Mouse (Mus musculus) heart, embryonic 12.5 days (tissue): Measurements from ENCODE around the gene Pcbp4. TPM values are rescaled to one million over a fixed set of nuclear protein-coding genes. Genes with fewer than 3 reads are reported as not detected.

ENCODE experiments used
- ATAC-seq: fragments of 200-750 bp; cut with Nextera tagmentation; 2 replicates; pipeline ENCODE4 v1.8.0; 2017; ENCODE audit warnings: moderate TSS enrichment, moderate library complexity; ENCODE audit not compliant: insufficient number of reproducible peaks, low FRiP score
- H3K27ac ChIP-seq: fragments of 300-500 bp; sonication (generic); 2 replicates; pipeline ENCODE4 v1.5.1; 2016; ENCODE audit warnings: mild to moderate bottlenecking, moderate library complexity; ENCODE audit not compliant: poor library complexity, severe bottlenecking
- H3K27me3 ChIP-seq: fragments of 300-500 bp; sonication (generic); replicated peaks from 2 replicates; pipeline ENCODE4 v1.6.1; 2016; ENCODE audit warnings: mild to moderate bottlenecking, moderate library complexity
- H3K36me3 ChIP-seq: fragments of 300-500 bp; sonication (generic); 2 replicates; pipeline ENCODE4 v1.6.1; 2016; ENCODE audit warnings: mild to moderate bottlenecking, moderate library complexity
- H3K4me1 ChIP-seq: fragments of 300-500 bp; sonication (generic); replicated peaks from 2 replicates; pipeline ENCODE4 v1.6.1; 2016; ENCODE audit warnings: mild to moderate bottlenecking
- H3K4me2 ChIP-seq: fragments of 300-500 bp; sonication (generic); 2 replicates; pipeline ENCODE4 v1.6.1; 2016; ENCODE audit warnings: mild to moderate bottlenecking, moderate library complexity
- H3K4me3 ChIP-seq: fragments of 300-500 bp; sonication (generic); 2 replicates; pipeline ENCODE4 v1.5.1; 2016; ENCODE audit warnings: mild to moderate bottlenecking
- H3K9ac ChIP-seq: fragments of 300-500 bp; sonication (generic); 2 replicates; pipeline ENCODE4 v1.6.1; 2016; ENCODE audit warnings: mild to moderate bottlenecking, moderate library complexity
- H3K9me3 ChIP-seq: fragments of 300-500 bp; sonication (generic); replicated peaks from 2 replicates; pipeline ENCODE4 v1.6.1; 2016; ENCODE audit warnings: mild to moderate bottlenecking, moderate library complexity
- WGBS: fragments of 180-500 bp; shearing (Covaris S2); methylation state at CpG from one replicate; pipeline ENCODE4 v1.1.7; 2016; 5-methylcytosine and 5-hydroxymethylcytosine counted together
- polyA plus RNA-seq: library from polyadenylated mRNA; unstranded; fragments of >200 nt; fragmentation: Nextera tagmentation; extraction: Ambion mirVana; gene quantifications from 2 replicates; pipeline ENCODE4 v1.2.1, GENCODE M21; 2016

Gene Pcbp4
- polyA plus RNA-seq = 96.9 and 109 TPM in 2 replicates

DNA sequence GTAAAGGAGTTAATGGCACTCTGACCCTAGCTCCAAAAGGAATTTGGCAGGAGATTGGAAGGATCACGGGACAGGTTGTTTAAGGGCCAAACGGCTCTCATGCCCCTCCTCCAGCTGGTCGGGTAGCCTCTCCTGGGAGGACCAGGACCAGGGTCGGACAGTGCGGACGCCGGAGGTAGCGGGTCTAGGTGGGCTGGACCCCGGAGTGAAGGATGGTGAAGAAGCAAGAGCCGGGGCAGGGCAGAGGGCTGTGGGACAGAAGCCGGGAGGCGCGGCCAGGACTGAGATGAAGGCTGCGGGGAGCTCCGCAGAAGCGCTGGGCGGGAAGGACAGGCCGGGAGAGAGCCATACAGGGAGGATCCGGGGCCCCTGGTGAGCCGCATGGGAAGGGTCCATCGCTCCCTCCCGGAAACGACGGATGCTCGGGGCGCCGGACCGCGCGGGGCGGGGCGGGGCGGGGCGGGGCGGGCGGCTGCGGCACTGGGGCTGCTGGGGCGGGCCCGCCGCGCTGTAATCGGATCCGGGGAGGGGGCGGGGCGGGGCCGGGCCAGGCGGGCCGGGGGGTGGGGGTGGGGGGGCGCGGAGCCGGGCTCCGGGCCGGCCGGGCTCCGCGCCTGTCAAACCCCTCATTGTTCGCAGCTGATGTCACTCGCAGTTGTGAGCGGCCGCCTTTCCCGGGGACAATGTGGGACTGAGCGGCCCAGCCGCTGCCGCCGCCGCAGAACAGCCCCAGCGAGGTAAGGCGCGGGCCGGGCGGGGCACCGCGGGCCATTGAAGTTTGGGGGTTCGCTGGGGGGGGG is at the start of gene Pcbp4:
Gene Pcbp4, plus strand, starts transcription at position 21 of the 800 bp plus-strand sequence.
- H3K9ac ChIP-seq = peak within 1 kb of the TSS; percentile 88
- H3K4me1 ChIP-seq = peaks cover 83% of the 10 kb centered on the region
- H3K27me3 ChIP-seq = no peaks in the 10 kb centered on the region
- H3K9me3 ChIP-seq = no peaks in the 10 kb centered on the region
- peak; percentile 80 for ATAC-seq
- peak within 1 kb of the TSS; percentile 80 for H3K4me3 ChIP-seq
- H3K4me2 ChIP-seq = peak within 1 kb of the TSS; percentile 94
- WGBS = under 1% methylated on average over 44 of the region's 74 CpGs
- peak within 1 kb of the TSS; percentile 88 for H3K27ac ChIP-seq
- H3K36me3 ChIP-seq = peaks cover 2% of the 10 kb centered on the region; the same call in 1 of the 2 replicates

DNA sequence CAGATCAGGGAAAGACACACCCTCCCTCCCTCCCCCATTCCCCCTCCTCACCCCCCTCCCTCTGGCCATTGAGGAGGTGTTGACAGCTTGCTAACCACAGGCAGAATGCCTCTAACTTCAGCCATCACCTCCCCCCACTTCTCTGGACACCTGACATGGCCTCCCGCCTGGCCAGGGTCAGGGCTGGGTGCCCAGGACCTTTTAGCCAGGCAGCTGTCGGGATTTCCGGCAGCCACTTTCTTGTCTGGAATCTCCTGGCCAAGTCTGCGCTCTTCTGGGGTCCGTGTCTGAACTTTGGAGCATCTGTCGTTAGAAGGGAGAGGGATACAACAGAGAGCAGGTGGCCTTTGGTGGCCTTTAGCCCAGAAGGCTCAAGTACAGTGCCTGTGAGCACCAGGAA is 47.8 kb upstream of the Pcbp4 start:
- peaks cover 59% of the 10 kb centered on the region for H3K4me1 ChIP-seq
- no peaks in the 10 kb centered on the region for H3K27me3 ChIP-seq
- 0 out of 2 replicates have a peak overlapping the region, but pooled peaks have one; percentile 11 for H3K9ac ChIP-seq
- peak overlapping the region; percentile 74 for H3K27ac ChIP-seq
- no peaks in the 10 kb centered on the region for H3K36me3 ChIP-seq
- WGBS = 7% methylated on average over 6 of the region's 6 CpGs
- H3K4me2 ChIP-seq = peak overlapping the region; percentile 24; the same call in 1 of the 2 replicates
- no peak overlapping the region for H3K4me3 ChIP-seq
- 0 out of 2 replicates have a peak, but pooled peaks cover 5% of the 10 kb centered on the region for H3K9me3 ChIP-seq
- ATAC-seq = 0 out of 2 replicates have a peak, but pooled peaks have one; percentile 30

DNA sequence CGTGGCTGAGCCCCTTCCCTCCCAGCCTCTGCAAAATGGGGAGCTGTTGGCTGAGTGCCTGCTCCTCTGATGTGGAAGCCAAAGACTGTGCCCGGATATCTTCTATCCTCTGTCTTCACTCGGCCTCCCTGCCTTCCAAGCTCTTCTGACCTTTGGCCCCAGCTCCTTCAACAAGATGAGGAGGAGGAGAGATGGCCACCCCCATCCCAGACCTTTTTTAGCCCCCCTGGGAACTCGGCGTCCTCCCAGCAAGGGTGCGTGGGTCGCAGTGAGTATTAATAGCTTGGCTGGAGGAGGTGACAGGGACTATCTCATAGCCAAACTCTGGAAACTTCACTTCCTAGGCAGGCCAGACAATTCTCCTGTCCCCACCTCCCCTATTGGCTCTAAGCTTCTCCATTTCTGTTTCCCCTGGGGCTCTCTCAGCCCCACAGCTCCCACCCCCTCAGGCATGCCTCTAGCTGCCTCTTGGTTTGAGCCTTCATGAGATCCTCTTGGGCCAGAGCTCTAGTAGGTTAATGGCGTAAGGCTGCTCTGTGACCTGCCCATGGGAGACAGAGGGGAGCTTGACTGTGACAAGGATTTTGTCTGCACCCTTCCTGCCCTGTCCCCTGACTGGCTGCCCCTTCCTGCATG is 46.5 kb upstream of the Pcbp4 start:
- H3K4me1 ChIP-seq = peaks cover 72% of the 10 kb centered on the region
- H3K4me3 ChIP-seq = no peak overlapping the region
- H3K9me3 ChIP-seq = 0 out of 2 replicates have a peak, but pooled peaks cover 5% of the 10 kb centered on the region
- no peak for ATAC-seq
- H3K36me3 ChIP-seq = no peaks in the 10 kb centered on the region
- H3K9ac ChIP-seq = no peak overlapping the region
- no peak overlapping the region for H3K4me2 ChIP-seq
- H3K27ac ChIP-seq = peak overlapping the region; percentile 74
- 23% methylated on average over 8 of the region's 8 CpGs for WGBS
- H3K27me3 ChIP-seq = no peaks in the 10 kb centered on the region

DNA sequence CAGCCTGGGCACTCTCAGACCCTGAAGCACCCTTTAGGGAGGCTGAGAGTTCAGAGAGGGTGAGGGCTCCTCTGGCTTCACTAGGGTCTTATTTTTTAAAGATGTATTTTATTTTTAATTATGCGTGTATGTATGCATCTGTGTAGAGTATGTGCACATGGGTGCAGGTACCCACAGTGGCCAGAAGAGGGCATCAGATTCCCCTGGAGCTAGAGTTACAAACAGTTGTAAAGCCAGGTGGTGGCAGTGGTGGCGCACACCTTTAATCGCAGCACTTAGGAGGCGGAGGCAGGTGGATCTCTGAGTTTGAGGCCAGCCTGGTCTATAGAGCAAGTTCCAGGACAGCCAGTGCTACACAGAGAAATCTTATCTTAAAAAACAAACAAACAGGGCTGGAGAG is 44.0 kb upstream of the Pcbp4 start:
- Histone ChIP-seq H3K4me1 (peaks cover 61% of the 10 kb centered on the region), H3K36me3 (no peaks in the 10 kb centered on the region), H3K4me2 (no peak overlapping the region), H3K27ac (no peak overlapping the region), H3K9ac (no peak overlapping the region), H3K27me3 (no peaks in the 10 kb centered on the region), H3K9me3 (0 out of 2 replicates have a peak, but pooled peaks cover 5% of the 10 kb centered on the region), H3K4me3 (no peak overlapping the region)
- 97% methylated on average over 4 of the region's 4 CpGs for WGBS
- ATAC-seq = no peak

DNA sequence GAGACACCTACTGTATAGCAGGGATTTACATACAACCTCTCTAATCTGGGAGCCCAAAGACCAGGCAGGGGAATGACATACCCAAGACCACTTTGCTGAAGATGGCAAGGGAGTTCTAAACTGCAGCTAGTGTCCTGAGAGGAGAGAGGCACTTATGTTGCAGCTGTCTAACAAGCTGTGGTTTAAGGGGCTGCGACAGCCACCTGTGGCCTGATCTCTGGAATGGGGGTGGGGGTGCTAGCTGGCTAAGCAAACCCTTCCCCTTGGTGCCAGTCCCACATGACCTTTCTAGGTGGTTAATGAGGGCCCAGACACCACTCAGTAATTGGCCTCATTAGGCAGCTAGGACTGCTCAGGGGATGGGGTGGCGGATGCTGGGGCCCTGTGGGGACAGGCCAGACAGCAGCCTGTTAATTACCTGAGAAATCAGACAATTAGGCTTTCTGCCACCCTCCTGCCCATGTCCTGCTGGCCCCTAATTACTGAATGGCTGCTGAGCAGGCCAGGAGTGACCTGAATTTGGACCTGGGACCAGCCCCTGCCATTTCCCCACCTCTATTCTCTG is 42.9 kb upstream of the Pcbp4 start:
- H3K36me3 ChIP-seq = no peaks in the 10 kb centered on the region
- no peak overlapping the region for H3K27ac ChIP-seq
- ATAC-seq = no peak
- H3K9ac ChIP-seq = no peak overlapping the region
- no peak overlapping the region for H3K4me2 ChIP-seq
- H3K4me1 ChIP-seq = peaks cover 54% of the 10 kb centered on the region
- H3K27me3 ChIP-seq = no peaks in the 10 kb centered on the region
- H3K9me3 ChIP-seq = 0 out of 2 replicates have a peak, but pooled peaks cover 5% of the 10 kb centered on the region
- H3K4me3 ChIP-seq = no peak overlapping the region
- WGBS = 76% methylated on average over 2 of the region's 2 CpGs

DNA sequence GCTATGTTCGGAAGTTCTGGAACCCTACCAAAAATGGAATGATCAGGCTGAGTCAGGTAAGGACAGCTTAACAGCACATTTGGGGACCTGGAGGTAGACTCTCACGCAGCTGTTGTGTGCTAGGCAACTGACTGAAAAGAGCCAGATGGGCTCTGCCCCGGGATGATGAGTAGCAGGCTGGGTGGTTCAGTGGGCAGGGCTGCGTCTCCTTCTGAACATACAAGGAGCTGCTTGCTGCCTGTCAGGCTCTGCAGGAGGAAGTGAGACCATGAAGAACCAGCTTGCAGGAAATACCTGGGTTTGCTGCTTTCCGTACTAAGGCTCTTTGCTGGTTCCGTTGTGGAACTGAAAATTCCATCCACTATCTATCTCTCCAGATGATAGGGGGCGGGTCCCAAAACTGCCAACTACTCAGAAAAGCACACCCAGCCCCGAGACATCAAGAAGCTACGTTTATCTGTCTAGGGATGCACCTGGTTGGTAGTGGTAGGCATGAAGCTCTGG is 41.9 kb upstream of the Pcbp4 start:
- H3K9me3 ChIP-seq = 0 out of 2 replicates have a peak, but pooled peaks cover 5% of the 10 kb centered on the region
- no peak overlapping the region for H3K9ac ChIP-seq
- H3K4me2 ChIP-seq = no peak overlapping the region
- WGBS = 45% methylated on average over 9 of the region's 9 CpGs
- no peak overlapping the region for H3K27ac ChIP-seq
- ATAC-seq = 0 out of 2 replicates have a peak, but pooled peaks have one; percentile 34
- H3K36me3 ChIP-seq = no peaks in the 10 kb centered on the region
- peaks cover 45% of the 10 kb centered on the region for H3K4me1 ChIP-seq
- H3K4me3 ChIP-seq = no peak overlapping the region
- H3K27me3 ChIP-seq = no peaks in the 10 kb centered on the region

DNA sequence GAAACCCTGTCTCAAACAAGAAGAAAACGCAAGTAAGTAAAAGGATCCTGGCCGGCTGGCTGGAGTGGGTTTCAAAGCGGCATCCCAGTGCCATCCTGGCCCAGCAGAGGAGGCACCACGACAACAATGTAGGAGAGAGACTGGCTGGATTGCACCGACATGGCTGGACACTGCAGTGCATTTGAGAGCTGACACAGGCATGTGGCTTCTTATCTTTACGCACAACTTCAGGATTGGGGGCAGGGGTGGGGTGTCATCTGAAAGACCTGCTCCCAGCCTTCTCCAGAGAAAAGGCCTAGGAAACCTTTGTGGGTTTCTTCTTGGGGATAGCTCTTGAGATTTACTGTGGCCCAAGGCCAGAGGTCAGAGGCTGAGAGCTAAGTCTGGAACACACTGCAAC is 41.4 kb upstream of the Pcbp4 start:
- no peak overlapping the region for H3K9ac ChIP-seq
- WGBS = 54% methylated on average over 6 of the region's 6 CpGs
- peaks cover 43% of the 10 kb centered on the region for H3K4me1 ChIP-seq
- H3K4me3 ChIP-seq = no peak overlapping the region
- H3K27ac ChIP-seq = no peak overlapping the region
- ATAC-seq = no peak
- no peak overlapping the region for H3K4me2 ChIP-seq
- no peaks in the 10 kb centered on the region for H3K27me3 ChIP-seq
- no peaks in the 10 kb centered on the region for H3K36me3 ChIP-seq
- 0 out of 2 replicates have a peak, but pooled peaks cover 5% of the 10 kb centered on the region for H3K9me3 ChIP-seq

DNA sequence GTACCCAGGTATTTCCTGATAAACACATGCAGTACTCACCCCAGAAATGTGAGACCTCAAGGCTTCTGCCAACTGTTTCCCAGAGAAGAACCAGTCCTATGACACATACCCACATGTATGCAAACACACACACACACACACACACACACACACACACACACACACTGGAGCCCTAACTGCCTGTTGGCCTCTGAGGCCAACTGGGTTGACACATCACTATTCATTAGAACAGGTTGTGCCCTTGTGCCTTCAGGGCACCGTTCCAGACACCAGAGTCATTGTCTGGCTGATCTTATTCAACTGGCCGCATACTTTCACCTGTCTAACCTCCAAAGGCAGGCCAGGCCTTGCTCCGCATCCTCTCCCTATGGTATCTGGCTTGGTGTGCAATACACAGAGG is 40.9 kb upstream of the Pcbp4 start:
- Histone ChIP-seq H3K4me1 (peaks cover 42% of the 10 kb centered on the region), H3K9me3 (0 out of 2 replicates have a peak, but pooled peaks cover 5% of the 10 kb centered on the region), H3K4me2 (no peak overlapping the region), H3K9ac (no peak overlapping the region), H3K4me3 (no peak overlapping the region), H3K27me3 (no peaks in the 10 kb centered on the region), H3K36me3 (no peaks in the 10 kb centered on the region), H3K27ac (no peak overlapping the region)
- no peak for ATAC-seq
- 86% methylated on average over 3 of the region's 3 CpGs for WGBS

DNA sequence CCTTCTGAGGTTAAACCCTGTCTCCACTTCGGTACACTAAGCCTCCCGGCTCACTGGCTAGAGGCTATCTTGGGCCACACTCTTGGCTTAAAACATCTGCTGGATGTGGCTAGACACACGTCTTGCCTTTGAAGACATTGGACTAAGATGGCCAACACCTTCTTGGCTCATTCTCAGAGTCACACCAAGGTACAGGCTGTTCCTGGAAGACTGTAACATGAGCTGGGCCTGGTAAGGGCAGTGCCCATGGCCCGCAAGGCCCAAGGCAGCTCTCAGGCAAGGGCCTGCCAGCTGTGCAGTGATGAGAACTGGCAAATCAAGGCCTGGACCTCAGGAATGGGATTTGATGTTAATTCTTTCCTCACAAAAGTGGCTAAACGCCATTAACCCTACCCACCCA is 39.5 kb upstream of the Pcbp4 start:
- Histone ChIP-seq H3K36me3 (no peaks in the 10 kb centered on the region), H3K27ac (no peak overlapping the region)

DNA sequence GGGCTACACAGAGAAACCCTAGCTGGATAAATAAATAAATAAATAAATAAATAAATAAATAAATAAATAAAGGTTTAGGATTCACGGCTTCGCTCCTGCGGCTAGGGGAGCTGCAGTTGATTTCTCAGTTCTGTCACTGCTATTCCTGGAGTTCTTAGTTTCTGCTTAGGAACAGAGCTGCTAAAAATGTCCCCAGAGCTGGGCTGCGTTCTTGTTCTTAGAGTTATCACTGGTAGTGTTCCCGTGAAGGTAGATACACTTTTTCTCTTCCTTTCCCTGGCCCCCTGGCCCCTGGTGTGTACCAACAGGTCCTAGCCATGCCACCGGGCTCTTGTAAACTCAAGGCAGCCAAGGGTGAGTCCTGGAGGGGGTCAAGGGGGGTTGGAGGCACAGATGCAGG is 36.3 kb upstream of the Pcbp4 start:
- Histone ChIP-seq H3K27ac (no peak overlapping the region), H3K4me2 (peak overlapping the region; percentile 14; the same call in 1 of the 2 replicates), H3K4me1 (peaks cover 47% of the 10 kb centered on the region), H3K9ac (no peak overlapping the region), H3K27me3 (0 out of 2 replicates have a peak, but pooled peaks cover 6% of the 10 kb centered on the region), H3K9me3 (no peaks in the 10 kb centered on the region), H3K4me3 (no peak overlapping the region), H3K36me3 (no peaks in the 10 kb centered on the region)
- WGBS = 45% methylated on average over 6 of the region's 6 CpGs
- ATAC-seq = no peak

More for the DNA sequence above, 39.5 kb upstream of the Pcbp4 start:
- H3K4me3 ChIP-seq = no peak overlapping the region
- 0 out of 2 replicates have a peak, but pooled peaks cover 5% of the 10 kb centered on the region for H3K9me3 ChIP-seq
- H3K4me2 ChIP-seq = no peak overlapping the region
- WGBS = 83% methylated on average over 5 of the region's 5 CpGs
- no peak overlapping the region for H3K9ac ChIP-seq
- no peaks in the 10 kb centered on the region for H3K27me3 ChIP-seq
- no peak for ATAC-seq
- H3K4me1 ChIP-seq = peaks cover 45% of the 10 kb centered on the region
